In the genomic region with DNA sequence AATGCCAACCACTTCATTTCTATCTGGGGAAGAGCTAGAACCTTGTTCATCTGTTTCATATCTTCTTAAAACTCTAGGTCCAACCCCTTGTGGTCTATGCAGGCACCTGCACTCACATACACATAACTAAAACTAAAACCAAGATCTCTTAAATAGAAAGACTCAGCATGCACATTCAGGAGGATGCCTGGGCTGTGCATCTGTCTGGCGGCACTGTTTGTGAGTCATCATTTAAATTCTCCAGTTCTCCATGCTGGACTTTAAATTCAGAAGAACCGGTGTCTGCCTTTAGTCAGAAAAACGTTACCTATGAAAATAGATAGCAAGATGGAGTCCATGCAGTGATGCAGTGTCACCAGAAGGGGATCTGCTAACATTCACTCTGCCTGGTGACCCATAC, we compare ENCODE assay signal across 33 mouse cellular contexts.
"Had no signal": no experiment of that assay in that cellular context is flagged by ENCODE, and none has a peak within 500 bp of the region (broad histone marks: within the 10 kb centered on the region; RNA-seq: fewer than 3 reads in every experiment).

No protein-coding gene starts in this region.

- H3K4me3 ChIP-seq: heart, embryonic 12.5 days; heart, embryonic 13.5 days; heart, embryonic 15.5 days; hindbrain, embryonic 10.5 days; hindbrain, embryonic 12.5 days; hindbrain, embryonic 13.5 days; hindbrain, embryonic 15.5 days; intestine, embryonic 15.5 days; kidney, embryonic 15.5 days; left cerebral cortex, adult 2 months had no signal

- DNase-seq: heart, postnatal 10 days; heart, postnatal 14 days; heart, postnatal 36 days; heart, postnatal 4 days; kidney, adult 11 months; kidney, adult 18-20 months; kidney, adult 2 months; kidney, adult 8-10 months; kidney, adult 9 months; kidney, postnatal 10 days; kidney, postnatal 14 days; kidney, postnatal 25 days; kidney, postnatal 36 days; kidney, postnatal 4 days; layer of hippocampus, adult 9-11 months had no signal

- H3K4me2 ChIP-seq: heart, embryonic 11.5 days; heart, embryonic 12.5 days; heart, embryonic 13.5 days; heart, embryonic 15.5 days; hindbrain, embryonic 12.5 days; hindbrain, embryonic 13.5 days; hindbrain, embryonic 14.5 days; hindbrain, embryonic 15.5 days; intestine, embryonic 15.5 days; kidney, embryonic 15.5 days had no signal

- H3K36me3 ChIP-seq: heart, embryonic 12.5 days; heart, embryonic 13.5 days; heart, embryonic 15.5 days; hindbrain, embryonic 10.5 days; hindbrain, embryonic 12.5 days; hindbrain, embryonic 13.5 days; hindbrain, embryonic 15.5 days; intestine, embryonic 15.5 days; kidney, embryonic 15.5 days had no signal

- H3K9ac ChIP-seq: heart, embryonic 12.5 days; heart, embryonic 13.5 days; heart, embryonic 15.5 days; hindbrain, embryonic 12.5 days; hindbrain, embryonic 13.5 days; hindbrain, embryonic 14.5 days; hindbrain, embryonic 15.5 days; intestine, embryonic 15.5 days; kidney, embryonic 15.5 days had no signal

- H3K27ac ChIP-seq: heart, embryonic 13.5 days; heart, embryonic 15.5 days; hindbrain, embryonic 10.5 days; hindbrain, embryonic 12.5 days; hindbrain, embryonic 13.5 days; hindbrain, embryonic 14.5 days; hindbrain, embryonic 15.5 days; hindbrain, postnatal 0 days; intestine, embryonic 15.5 days; kidney, embryonic 15.5 days; kidney, postnatal 0 days; left cerebral cortex, adult 2 months had no signal

- H3K27me3 ChIP-seq: heart, embryonic 15.5 days; hindbrain, embryonic 12.5 days; hindbrain, embryonic 13.5 days; hindbrain, embryonic 15.5 days; intestine, embryonic 15.5 days had no signal

- H3K4me1 ChIP-seq: heart, embryonic 12.5 days; heart, embryonic 15.5 days; hindbrain, embryonic 10.5 days; hindbrain, embryonic 12.5 days; hindbrain, embryonic 13.5 days; hindbrain, embryonic 15.5 days; intestine, embryonic 15.5 days; kidney, embryonic 15.5 days had no signal

- ATAC-seq: hindbrain, embryonic 16.5 days; hindbrain, postnatal 0 days; inflammation-experienced regulatory T-cells, adult 6 months; intestine, embryonic 15.5 days; intestine, embryonic 16.5 days; intestine, postnatal 0 days had no signal

- H3K9me3 ChIP-seq: heart, embryonic 12.5 days; heart, embryonic 13.5 days; heart, embryonic 15.5 days; hindbrain, embryonic 10.5 days; hindbrain, embryonic 12.5 days; hindbrain, embryonic 13.5 days; hindbrain, embryonic 15.5 days; intestine, embryonic 15.5 days; kidney, embryonic 15.5 days had no signal
